Mouse (Mus musculus): Measurements from ENCODE around the gene Arhgef28.

The Arhgef28 gene

GRCm38 (mm10) chr13:98184632-98185031 is 21.6 kb downstream of the Arhgef28 start:
- no peak for DNase-seq (ENCODE audit: extremely low spot score, low read depth, low spot score)

- no peak for DNase-seq (ENCODE audit: extremely low spot score, low read depth, low spot score)
Observed at GRCm38 (mm10) chr13:98183157-98183878, 22.9 kb downstream of the Arhgef28 start.

GRCm38 (mm10) chr13:98182330-98182729 is 23.9 kb downstream of the Arhgef28 start:
- DNase-seq (ENCODE audit: extremely low spot score, low read depth, low spot score): no peak

- no peak for DNase-seq (ENCODE audit: extremely low spot score, low read depth, low spot score)
Observed at GRCm38 (mm10) chr13:98180636-98181035, 25.6 kb downstream of the Arhgef28 start.

- no peak for DNase-seq (ENCODE audit: extremely low spot score, low read depth, low spot score)
Observed at GRCm38 (mm10) chr13:98175323-98176007, 30.8 kb downstream of the Arhgef28 start.

GRCm38 (mm10) chr13:98173008-98173407 is 33.2 kb downstream of the Arhgef28 start:
- DNase-seq (ENCODE audit: extremely low spot score, low read depth, low spot score): no peak

- no peak for DNase-seq (ENCODE audit: extremely low spot score, low read depth, low spot score)
Observed at GRCm38 (mm10) chr13:98172365-98172764, 33.9 kb downstream of the Arhgef28 start.

GRCm38 (mm10) chr13:98171706-98172105 is 34.5 kb downstream of the Arhgef28 start:
- no peak for DNase-seq (ENCODE audit: extremely low spot score, low read depth, low spot score)

GRCm38 (mm10) chr13:98171257-98171656 is 35.0 kb downstream of the Arhgef28 start:
- no peak for DNase-seq (ENCODE audit: extremely low spot score, low read depth, low spot score)

GRCm38 (mm10) chr13:98164878-98165277 is 41.4 kb downstream of the Arhgef28 start:
- DNase-seq (ENCODE audit: extremely low spot score, low read depth, low spot score): no peak

- DNase-seq (ENCODE audit: extremely low spot score, low read depth, low spot score): no peak
Observed at GRCm38 (mm10) chr13:98161496-98161895, 44.7 kb downstream of the Arhgef28 start.

GRCm38 (mm10) chr13:98156656-98157055 is 49.6 kb downstream of the Arhgef28 start:
- DNase-seq (ENCODE audit: extremely low spot score, low read depth, low spot score): no peak

- DNase-seq (ENCODE audit: extremely low spot score, low read depth, low spot score): no peak
Observed at GRCm38 (mm10) chr13:98152759-98153158, 53.5 kb downstream of the Arhgef28 start.

GRCm38 (mm10) chr13:98147532-98147931 is 58.7 kb downstream of the Arhgef28 start:
- DNase-seq (ENCODE audit: extremely low spot score, low read depth, low spot score): no peak

- DNase-seq (ENCODE audit: extremely low spot score, low read depth, low spot score): no peak
Observed at GRCm38 (mm10) chr13:98146573-98147160, 59.6 kb downstream of the Arhgef28 start.

GRCm38 (mm10) chr13:98145310-98145709 is 60.9 kb downstream of the Arhgef28 start:
- no peak for DNase-seq (ENCODE audit: extremely low spot score, low read depth, low spot score)

GRCm38 (mm10) chr13:98143000-98143399 is 63.2 kb downstream of the Arhgef28 start:
- DNase-seq (ENCODE audit: extremely low spot score, low read depth, low spot score): no peak

GRCm38 (mm10) chr13:98140626-98141025 is 65.6 kb downstream of the Arhgef28 start:
- no peak for DNase-seq (ENCODE audit: extremely low spot score, low read depth, low spot score)

GRCm38 (mm10) chr13:98138786-98139185 is 67.5 kb downstream of the Arhgef28 start:
- no peak for DNase-seq (ENCODE audit: extremely low spot score, low read depth, low spot score)

- DNase-seq (ENCODE audit: extremely low spot score, low read depth, low spot score): no peak
Observed at GRCm38 (mm10) chr13:98135890-98136555, 70.2 kb downstream of the Arhgef28 start.

GRCm38 (mm10) chr13:98132951-98133350 is 73.3 kb downstream of the Arhgef28 start:
- DNase-seq (ENCODE audit: extremely low spot score, low read depth, low spot score): no peak

GRCm38 (mm10) chr13:98132264-98132663 is 74.0 kb downstream of the Arhgef28 start:
- no peak for DNase-seq (ENCODE audit: extremely low spot score, low read depth, low spot score)
